Mouse (Mus musculus): Measurements from ENCODE around the gene Flot1.

DNA sequence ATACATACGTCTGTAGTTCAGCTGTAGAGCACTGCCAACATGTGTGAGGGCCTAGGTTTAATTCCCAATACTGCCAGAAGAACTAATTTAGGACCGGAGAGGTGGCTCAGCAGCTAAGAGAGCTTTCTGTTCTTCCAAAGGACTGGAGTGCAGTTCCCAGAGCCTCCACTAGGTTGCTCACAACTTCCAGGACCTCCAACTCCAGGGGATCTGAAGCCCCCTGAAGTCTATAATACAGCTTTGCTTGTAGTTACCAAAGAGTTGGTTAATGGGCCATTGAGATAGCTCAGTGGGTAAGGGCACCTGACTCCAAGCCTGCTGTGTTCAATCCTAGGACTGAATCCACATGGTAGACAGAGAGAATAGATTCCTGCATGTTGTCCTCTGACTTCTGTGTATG, 40.6 kb upstream of the Flot1 start:
- TF ChIP-seq CTCF (IDR thresholded peaks at IDR 0.05 in 2 of 3, conservative IDR thresholded peaks at IDR 0.05 in 1 of 3; ENCODE audit: control insufficient read depth in 1 of 3, insufficient read depth in 1 of 3, low read depth in 2 of 3, low read length in 3 of 3, poor library complexity in 1 of 3, severe bottlenecking in 1 of 3) (peak; percentile 47 to 77 (median 48)), SIN3A (IDR thresholded peaks at IDR 0.05; ENCODE audit: low read length) (no peak), E2F4 (IDR thresholded peaks at IDR 0.05; ENCODE audit: borderline replicate concordance, low read depth, low read length) (no peak), NRF1 (IDR thresholded peaks at IDR 0.05; ENCODE audit: insufficient read depth, low read depth, low read length, poor library complexity, severe bottlenecking) (no peak), POLR2A (IDR thresholded peaks at IDR 0.05; ENCODE audit: control insufficient read depth in 1 of 2, insufficient read depth in 1 of 2, low read depth in 1 of 2, low read length in 2 of 2, poor library complexity in 1 of 2) (no peak), HCFC1 (IDR thresholded peaks at IDR 0.05; ENCODE audit: low read depth, low read length) (no peak), ELF1 (IDR thresholded peaks at IDR 0.05; ENCODE audit: low read depth, low read length) (no peak), ZMIZ1 (IDR thresholded peaks at IDR 0.05; ENCODE audit: low read depth, low read length) (no peak)
